Mouse (Mus musculus) testis, adult 2 months (tissue): ENCODE results near the gene Oxtr. TPM values are rescaled to one million over a fixed set of nuclear protein-coding genes. Genes with fewer than 3 reads are reported as not detected.

ENCODE experiments used
- H3K27ac ChIP-seq: fragments of 200-500 bp; 2 replicates; pipeline ENCODE4 v1.5.1; 2012; ENCODE audit warnings: low read depth, low read length; ENCODE audit not compliant: control insufficient read depth, insufficient read depth
- H3K27me3 ChIP-seq: fragments of 200-500 bp; 2 replicates; pipeline ENCODE4 v1.6.1; 2012; ENCODE audit warnings: mild to moderate bottlenecking, low read length, moderate library complexity; ENCODE audit not compliant: control insufficient read depth, insufficient read depth
- H3K36me3 ChIP-seq: fragments of 200-500 bp; 2 replicates; pipeline ENCODE4 v1.6.1; 2012; ENCODE audit warnings: mild to moderate bottlenecking, low read length; ENCODE audit not compliant: control insufficient read depth, insufficient read depth
- H3K4me1 ChIP-seq: fragments of 200-500 bp; 2 replicates; pipeline ENCODE4 v1.6.1; 2012; ENCODE audit warnings: low read length; ENCODE audit not compliant: control insufficient read depth, insufficient read depth
- H3K4me3 ChIP-seq: fragments of 200-500 bp; 2 replicates; pipeline ENCODE4 v1.5.1; 2012; ENCODE audit warnings: low read depth, mild to moderate bottlenecking, low read length, moderate library complexity, mixed read lengths; ENCODE audit not compliant: control insufficient read depth
- CTCF ChIP-seq: fragments of 200-500 bp; IDR thresholded peaks from 2 replicates; pipeline ENCODE4 v1.5.1; 2012; ENCODE audit warnings: low read depth, mild to moderate bottlenecking, inconsistent platforms, low read length, moderate library complexity; ENCODE audit not compliant: control insufficient read depth, insufficient read depth, insufficient replicate concordance
- POLR2A ChIP-seq: fragments of 200-500 bp; IDR thresholded peaks from 2 replicates; pipeline ENCODE4 v1.6.1; 2012; ENCODE audit warnings: low read depth, mild to moderate bottlenecking, inconsistent platforms, low read length, moderate library complexity; ENCODE audit not compliant: control insufficient read depth
- polyA plus RNA-seq: library from polyadenylated mRNA; depleted of rRNA; stranded (reverse); fragments of >200 nt; gene quantifications from 2 replicates; pipeline ENCODE4 v1.2.3, GENCODE M21; 2012

The Oxtr gene
- polyA plus RNA-seq, 1 experiment: 2.6 TPM

GRCm38 (mm10) chr6:112494620-112495081 is 4.9 kb upstream of the Oxtr start:
- H3K4me3 ChIP-seq: no peak overlapping the region
- TF ChIP-seq CTCF (peak; percentile 47; the same call in 1 of the 2 replicates), POLR2A (no peak)
- no peak overlapping the region for H3K27ac ChIP-seq
- no peaks in the 10 kb centered on the region for H3K36me3 ChIP-seq
- no peaks in the 10 kb centered on the region for H3K27me3 ChIP-seq
- H3K4me1 ChIP-seq: peaks cover 7% of the 10 kb centered on the region

GRCm38 (mm10) chr6:112493371-112493770 is 3.6 kb upstream of the Oxtr start:
- Histone ChIP-seq H3K4me1 (peaks cover 14% of the 10 kb centered on the region), H3K4me3 (no peak overlapping the region), H3K36me3 (no peaks in the 10 kb centered on the region), H3K27me3 (no peaks in the 10 kb centered on the region), H3K27ac (no peak overlapping the region)
- TF ChIP-seq POLR2A: no peak
- no peak for TF ChIP-seq CTCF

GRCm38 (mm10) chr6:112492656-112493055 is 2.9 kb upstream of the Oxtr start:
- Histone ChIP-seq H3K27me3 (no peaks in the 10 kb centered on the region), H3K36me3 (no peaks in the 10 kb centered on the region), H3K27ac (no peak overlapping the region), H3K4me1 (peaks cover 14% of the 10 kb centered on the region), H3K4me3 (no peak overlapping the region)
- TF ChIP-seq CTCF (no peak), POLR2A (no peak)

DNA sequence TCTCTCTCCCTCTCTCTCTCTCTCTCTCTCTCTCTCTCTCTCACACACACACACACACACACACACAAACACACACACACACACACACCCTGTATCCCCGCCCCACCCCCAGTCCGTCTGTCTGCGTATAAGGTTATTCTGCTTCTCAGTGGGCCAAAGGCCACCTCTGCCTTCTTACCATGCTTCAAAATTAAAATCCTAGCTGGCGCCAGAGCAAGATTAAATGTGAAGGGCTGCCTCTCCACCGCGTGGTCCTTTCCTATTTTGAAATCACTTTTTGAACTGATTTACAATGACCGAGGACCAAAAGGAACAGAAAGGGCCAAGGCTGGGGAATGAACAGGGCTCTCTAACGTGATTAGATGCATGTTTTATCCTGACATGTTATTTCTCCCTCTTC is 1.8 kb upstream of the Oxtr start:
- Histone ChIP-seq H3K36me3 (no peaks in the 10 kb centered on the region), H3K27me3 (no peaks in the 10 kb centered on the region)
- TF ChIP-seq POLR2A (no peak), CTCF (no peak)

GRCm38 (mm10) chr6:112490625-112491242 is 991 bp upstream of the Oxtr start:
- TF ChIP-seq POLR2A (no peak; the same call in 1 of the 2 replicates), CTCF (peak; percentile 95)
- Histone ChIP-seq H3K4me3 (peak overlapping the region; percentile 48), H3K36me3 (no peaks in the 10 kb centered on the region), H3K27ac (no peak overlapping the region), H3K27me3 (no peaks in the 10 kb centered on the region), H3K4me1 (peaks cover 14% of the 10 kb centered on the region)

More for the DNA sequence above, 1.8 kb upstream of the Oxtr start:
- Histone ChIP-seq H3K4me1 (peaks cover 14% of the 10 kb centered on the region), H3K27ac (no peak overlapping the region), H3K4me3 (no peak overlapping the region)

DNA sequence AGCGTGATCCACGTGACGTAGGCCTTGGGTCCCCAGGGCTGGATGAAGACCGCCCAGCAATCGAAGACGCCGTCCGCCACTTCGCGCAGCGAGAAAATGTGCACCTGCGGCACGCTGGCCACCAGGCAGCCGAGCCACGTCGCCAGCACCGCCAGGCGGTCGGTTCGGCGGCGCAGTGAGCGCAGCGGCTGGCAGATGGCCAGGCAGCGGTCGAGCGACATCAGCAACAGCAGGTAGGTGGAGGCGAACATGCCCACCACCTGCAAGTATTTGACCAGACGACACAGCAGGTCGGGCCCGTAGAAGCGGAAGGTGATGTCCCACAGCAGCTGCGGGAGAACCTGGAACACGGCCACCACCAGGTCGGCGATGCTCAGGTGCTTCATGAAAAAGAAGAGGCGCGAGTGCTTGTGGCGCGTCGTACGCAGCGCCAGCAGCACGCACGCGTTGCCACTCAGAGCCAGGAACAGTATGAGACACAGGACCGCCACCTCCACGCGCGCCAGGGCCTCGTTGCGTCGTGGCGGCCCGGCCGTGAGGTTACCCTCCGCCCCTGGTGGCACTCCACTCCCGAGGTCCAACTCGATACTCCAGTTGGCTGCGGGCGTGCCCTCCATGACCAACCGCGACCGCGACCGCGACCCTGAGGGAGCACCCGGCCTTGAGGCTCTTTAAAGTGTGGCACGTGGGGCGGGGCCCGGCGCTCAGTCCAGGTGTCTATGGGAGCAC is 398 bp downstream of the Oxtr start:
- TF ChIP-seq POLR2A (no peak), CTCF (no peak)
- Histone ChIP-seq H3K4me1 (peaks cover 14% of the 10 kb centered on the region), H3K36me3 (no peaks in the 10 kb centered on the region), H3K27me3 (no peaks in the 10 kb centered on the region), H3K27ac (0 out of 2 replicates have a peak overlapping the region, but pooled peaks have one; percentile 37), H3K4me3 (peak overlapping the region; percentile 6)

- Histone ChIP-seq H3K36me3 (no peaks in the 10 kb centered on the region), H3K4me1 (peaks cover 14% of the 10 kb centered on the region), H3K4me3 (peak overlapping the region; percentile 6), H3K27ac (0 out of 2 replicates have a peak overlapping the region, but pooled peaks have one; percentile 37), H3K27me3 (no peaks in the 10 kb centered on the region)
- TF ChIP-seq CTCF: no peak
- TF ChIP-seq POLR2A: no peak
Measured at GRCm38 (mm10) chr6:112488821-112489180, 942 bp downstream of the Oxtr start.
